Mouse (Mus musculus): ENCODE measurements at regions not wholly inside any gene's neighbourhood (a gene's known extent, or its start where the extent isn't known, plus 50 kb on each side); places are given as distances from the start of the nearest gene placed in this dataset.

DNA sequence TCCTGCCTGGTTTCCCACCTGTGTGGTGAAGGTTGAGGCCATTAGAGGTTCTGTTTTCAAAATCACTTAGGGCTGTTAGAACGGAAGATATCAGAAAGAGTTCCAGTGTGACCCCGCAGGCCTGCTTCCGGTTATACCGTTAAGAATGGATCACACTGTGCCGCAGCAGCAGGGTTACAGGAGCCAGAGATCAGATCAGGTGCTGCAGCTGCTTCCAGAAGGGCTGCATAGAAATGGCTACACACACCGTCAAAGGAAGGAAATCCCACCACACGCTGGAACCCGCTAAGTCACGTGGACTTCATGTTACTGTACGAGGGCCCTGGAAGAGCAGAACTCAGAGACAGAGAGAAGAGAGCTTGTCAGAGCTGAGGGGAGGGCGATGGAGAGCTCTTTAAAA lies 282.1 kb upstream of the Cxcr4 start:
- ATAC-seq (no peak), DNase-seq (no peak)
- Histone ChIP-seq H3K4me1 (ENCODE audit: insufficient read depth) (no peaks in the 10 kb centered on the region), H3K9me3 (ENCODE audit: low read length) (no peaks in the 10 kb centered on the region), H3K36me3 (replicated peaks; ENCODE audit: insufficient read depth, low read length) (no peaks in the 10 kb centered on the region), H3K4me2 (ENCODE audit: low read depth, low read length) (no peak overlapping the region), H3K4me3 (ENCODE audit: low read depth, low read length) (no peak overlapping the region), H3K9ac (replicated peaks) (no peak overlapping the region), H3K27me3 (ENCODE audit: insufficient read depth, low read length) (no peaks in the 10 kb centered on the region), H3K27ac (ENCODE audit: low read depth) (no peak overlapping the region)
- 71% methylated on average over 11 of the region's 11 CpGs for WGBS (ENCODE audit: insufficient replicate concordance)
- TF ChIP-seq EP300 (IDR thresholded peaks at IDR 0.05; ENCODE audit: low read depth) (no peak), CTCF (IDR thresholded peaks at IDR 0.05; ENCODE audit: low read depth) (no peak)

DNA sequence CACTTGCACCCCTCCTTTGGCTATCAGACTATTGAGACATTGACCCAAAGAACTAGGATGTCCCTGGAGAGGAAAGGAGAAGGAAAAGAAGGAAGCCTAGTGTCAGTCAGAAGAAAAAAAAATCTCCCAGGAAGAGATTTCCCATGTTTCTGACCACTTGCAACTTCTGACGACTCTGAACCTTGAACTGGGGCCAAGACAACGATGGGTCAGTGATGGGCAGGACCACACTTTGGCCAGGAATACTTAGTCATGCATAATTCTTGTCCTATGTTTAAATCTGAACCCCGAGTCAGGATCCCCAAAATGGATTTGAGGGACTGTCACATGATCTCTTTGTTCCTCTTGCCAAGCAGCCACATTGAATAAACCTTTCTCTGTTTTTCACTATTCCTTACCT lies 276.7 kb upstream of the Cxcr4 start:
- H3K4me1 ChIP-seq (ENCODE audit: insufficient read depth) = no peaks in the 10 kb centered on the region
- no peaks in the 10 kb centered on the region for H3K9me3 ChIP-seq (ENCODE audit: low read length)
- TF ChIP-seq CTCF (IDR thresholded peaks at IDR 0.05; ENCODE audit: low read depth) (no peak), EP300 (IDR thresholded peaks at IDR 0.05; ENCODE audit: low read depth) (no peak)
- H3K4me3 ChIP-seq (ENCODE audit: low read depth, low read length) = no peak overlapping the region
- WGBS (ENCODE audit: insufficient replicate concordance) = 60% methylated on average over 3 of the region's 3 CpGs
- DNase-seq = no peak
- ATAC-seq = no peak
- no peaks in the 10 kb centered on the region for H3K36me3 ChIP-seq (replicated peaks; ENCODE audit: insufficient read depth, low read length)
- no peak overlapping the region for H3K4me2 ChIP-seq (ENCODE audit: low read depth, low read length)
- H3K27me3 ChIP-seq (ENCODE audit: insufficient read depth, low read length) = no peaks in the 10 kb centered on the region
- H3K9ac ChIP-seq (replicated peaks) = no peak overlapping the region
- no peak overlapping the region for H3K27ac ChIP-seq (ENCODE audit: low read depth)

DNA sequence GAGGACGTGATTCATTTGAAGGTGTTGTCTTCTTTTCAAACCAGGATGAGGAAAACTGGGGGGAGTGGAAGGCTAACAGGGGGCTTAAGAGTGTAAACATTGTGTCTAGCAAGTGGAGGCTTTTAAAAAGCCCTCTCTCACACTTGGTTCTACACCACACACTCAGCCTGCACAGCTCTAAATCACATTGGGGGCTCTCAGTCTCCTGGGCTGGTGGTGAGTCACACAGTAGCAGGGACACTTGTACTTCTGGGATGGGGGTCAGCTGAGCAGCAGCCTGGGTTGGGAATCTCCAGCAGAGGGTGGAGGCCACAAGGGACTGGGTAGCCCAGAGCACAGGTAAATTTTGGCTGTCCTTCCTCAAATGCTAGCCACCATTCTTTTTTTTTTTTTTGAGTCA lies 268.4 kb upstream of the Cxcr4 start:
- Histone ChIP-seq H3K4me2 (ENCODE audit: low read depth, low read length) (no peak overlapping the region), H3K4me3 (ENCODE audit: low read depth, low read length) (no peak overlapping the region), H3K27me3 (ENCODE audit: insufficient read depth, low read length) (no peaks in the 10 kb centered on the region), H3K9ac (replicated peaks) (no peak overlapping the region), H3K27ac (ENCODE audit: low read depth) (no peak overlapping the region), H3K36me3 (replicated peaks; ENCODE audit: insufficient read depth, low read length) (no peaks in the 10 kb centered on the region), H3K9me3 (ENCODE audit: low read length) (no peaks in the 10 kb centered on the region), H3K4me1 (ENCODE audit: insufficient read depth) (no peaks in the 10 kb centered on the region)
- 34% methylated on average over 1 of the region's 1 CpGs for WGBS (ENCODE audit: insufficient replicate concordance)
- no peak for TF ChIP-seq EP300 (IDR thresholded peaks at IDR 0.05; ENCODE audit: low read depth)
- TF ChIP-seq CTCF (IDR thresholded peaks at IDR 0.05; ENCODE audit: low read depth) = no peak
- ATAC-seq (no peak), DNase-seq (no peak)

DNA sequence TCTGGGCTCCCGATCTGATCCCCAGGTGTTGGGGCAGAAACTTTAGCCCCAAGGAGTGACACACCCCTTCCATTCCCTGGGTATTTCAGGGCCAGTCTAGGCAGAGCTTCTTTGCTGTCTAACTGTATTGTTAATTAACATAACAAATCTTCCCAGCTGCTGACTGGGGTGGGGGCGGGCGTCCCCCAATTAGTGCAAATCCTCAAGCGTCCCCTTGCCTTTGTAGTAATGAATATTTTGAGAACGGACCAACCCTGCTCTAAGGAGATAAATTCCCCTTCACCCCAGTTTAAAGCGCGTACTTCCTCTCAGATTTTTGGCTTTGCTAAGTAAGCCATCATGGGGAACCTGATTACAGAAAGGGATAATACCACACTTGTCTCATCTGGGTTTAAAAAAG lies 268.0 kb upstream of the Cxcr4 start:
- no peak for ATAC-seq
- TF ChIP-seq CTCF (IDR thresholded peaks at IDR 0.05; ENCODE audit: low read depth) = no peak
- H3K27me3 ChIP-seq (ENCODE audit: insufficient read depth, low read length) = no peaks in the 10 kb centered on the region
- DNase-seq = no peak
- WGBS (ENCODE audit: insufficient replicate concordance) = 39% methylated on average over 7 of the region's 7 CpGs
- H3K27ac ChIP-seq (ENCODE audit: low read depth) = no peak overlapping the region
- H3K4me1 ChIP-seq (ENCODE audit: insufficient read depth) = no peaks in the 10 kb centered on the region
- H3K9ac ChIP-seq (replicated peaks) = no peak overlapping the region
- no peaks in the 10 kb centered on the region for H3K9me3 ChIP-seq (ENCODE audit: low read length)
- H3K4me2 ChIP-seq (ENCODE audit: low read depth, low read length) = no peak overlapping the region
- no peaks in the 10 kb centered on the region for H3K36me3 ChIP-seq (replicated peaks; ENCODE audit: insufficient read depth, low read length)
- no peak overlapping the region for H3K4me3 ChIP-seq (ENCODE audit: low read depth, low read length)

DNA sequence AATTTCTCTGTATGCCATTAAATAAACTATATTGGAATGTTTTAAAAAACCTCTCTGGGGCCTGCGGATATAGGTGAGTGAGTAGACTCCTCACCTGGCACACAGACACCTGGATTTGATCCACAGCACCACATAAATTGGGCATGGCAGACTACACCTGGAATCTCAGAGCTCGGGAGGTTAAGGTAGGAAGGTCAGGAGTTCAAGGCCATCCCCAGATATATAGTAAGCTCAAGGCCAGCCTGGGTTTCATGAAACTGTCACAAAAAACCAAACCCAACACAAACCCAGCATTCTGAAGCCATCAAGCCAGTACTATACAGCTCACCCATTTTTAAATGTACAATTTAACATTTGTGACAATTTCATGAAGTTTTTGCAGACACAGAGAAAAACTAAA lies 266.6 kb upstream of the Cxcr4 start:
- Histone ChIP-seq H3K27me3 (ENCODE audit: insufficient read depth, low read length) (no peaks in the 10 kb centered on the region), H3K9me3 (ENCODE audit: low read length) (no peaks in the 10 kb centered on the region), H3K4me3 (ENCODE audit: low read depth, low read length) (no peak overlapping the region), H3K36me3 (replicated peaks; ENCODE audit: insufficient read depth, low read length) (no peaks in the 10 kb centered on the region), H3K4me2 (ENCODE audit: low read depth, low read length) (no peak overlapping the region), H3K9ac (replicated peaks) (no peak overlapping the region), H3K27ac (ENCODE audit: low read depth) (no peak overlapping the region), H3K4me1 (ENCODE audit: insufficient read depth) (no peaks in the 10 kb centered on the region)
- no peak for DNase-seq
- no peak for TF ChIP-seq EP300 (IDR thresholded peaks at IDR 0.05; ENCODE audit: low read depth)
- WGBS (ENCODE audit: insufficient replicate concordance) = 57% methylated on average over 2 of the region's 2 CpGs
- ATAC-seq = no peak

DNA sequence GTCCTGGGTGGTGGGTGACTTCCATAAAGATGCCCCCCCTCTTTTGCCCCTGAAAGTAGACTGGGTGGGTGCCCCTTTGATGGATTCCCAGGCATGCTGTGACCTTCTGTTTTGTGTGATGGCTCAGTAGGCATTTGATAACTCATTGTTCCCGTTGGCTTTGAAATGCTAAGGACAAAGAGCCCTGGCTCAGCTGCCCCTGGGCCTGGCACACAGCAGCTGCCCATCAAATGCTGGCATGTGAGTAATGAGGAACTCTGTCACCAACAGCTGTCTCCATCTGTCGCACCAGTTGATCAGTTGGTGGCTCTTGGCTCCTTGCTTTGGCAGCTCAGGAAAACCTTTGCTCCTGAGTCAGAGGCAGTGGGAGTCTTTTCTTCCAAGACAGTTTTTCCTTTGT lies 264.8 kb upstream of the Cxcr4 start:
- DNase-seq (no peak), ATAC-seq (no peak)
- TF ChIP-seq EP300 (IDR thresholded peaks at IDR 0.05; ENCODE audit: low read depth) (no peak), CTCF (IDR thresholded peaks at IDR 0.05; ENCODE audit: low read depth) (no peak)
- WGBS (ENCODE audit: insufficient replicate concordance) = 54% methylated on average over 2 of the region's 2 CpGs
- no peak overlapping the region for H3K9ac ChIP-seq (replicated peaks)
- H3K9me3 ChIP-seq (ENCODE audit: low read length) = no peaks in the 10 kb centered on the region
- H3K27ac ChIP-seq (ENCODE audit: low read depth) = no peak overlapping the region
- H3K4me1 ChIP-seq (ENCODE audit: insufficient read depth) = no peaks in the 10 kb centered on the region
- H3K4me2 ChIP-seq (ENCODE audit: low read depth, low read length) = no peak overlapping the region
- no peaks in the 10 kb centered on the region for H3K27me3 ChIP-seq (ENCODE audit: insufficient read depth, low read length)
- H3K36me3 ChIP-seq (replicated peaks; ENCODE audit: insufficient read depth, low read length) = no peaks in the 10 kb centered on the region
- no peak overlapping the region for H3K4me3 ChIP-seq (ENCODE audit: low read depth, low read length)

DNA sequence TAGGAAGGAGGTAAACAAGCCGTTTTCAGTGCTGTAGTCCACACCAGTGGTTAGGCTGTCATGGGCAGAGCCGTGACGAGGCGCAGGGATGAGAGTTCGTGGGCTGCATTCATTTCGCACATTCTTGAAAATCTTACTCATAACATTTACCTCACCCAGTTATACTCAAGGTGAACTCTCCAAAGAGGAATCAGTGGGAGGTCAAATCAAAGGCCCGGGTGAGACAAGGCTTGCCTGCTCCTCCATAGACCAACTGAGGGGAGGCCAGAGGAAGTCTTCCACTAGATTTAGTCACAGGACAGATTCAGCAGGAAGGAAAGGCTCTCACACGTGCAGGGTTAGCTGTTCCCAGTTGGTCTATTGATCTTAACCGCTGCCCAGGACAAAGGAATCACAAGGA lies 262.6 kb upstream of the Cxcr4 start:
- Histone ChIP-seq H3K4me1 (ENCODE audit: insufficient read depth) (no peaks in the 10 kb centered on the region), H3K4me2 (ENCODE audit: low read depth, low read length) (no peak overlapping the region), H3K4me3 (ENCODE audit: low read depth, low read length) (no peak overlapping the region), H3K9me3 (ENCODE audit: low read length) (no peaks in the 10 kb centered on the region), H3K27ac (ENCODE audit: low read depth) (no peak overlapping the region), H3K9ac (replicated peaks) (no peak overlapping the region), H3K27me3 (ENCODE audit: insufficient read depth, low read length) (no peaks in the 10 kb centered on the region), H3K36me3 (replicated peaks; ENCODE audit: insufficient read depth, low read length) (no peaks in the 10 kb centered on the region)
- ATAC-seq (no peak), DNase-seq (no peak)
- no peak for TF ChIP-seq EP300 (IDR thresholded peaks at IDR 0.05; ENCODE audit: low read depth)
- TF ChIP-seq CTCF (IDR thresholded peaks at IDR 0.05; ENCODE audit: low read depth) = no peak
- WGBS (ENCODE audit: insufficient replicate concordance) = 60% methylated on average over 9 of the region's 9 CpGs
